Mouse (Mus musculus): ENCODE measurements around the gene Duoxa1. TPM values are rescaled to one million over a fixed set of nuclear protein-coding genes. Genes with fewer than 3 reads are reported as not detected.

The Duoxa1 gene
- polyA plus RNA-seq, 1 experiment from 2014 or later: not detected

DNA sequence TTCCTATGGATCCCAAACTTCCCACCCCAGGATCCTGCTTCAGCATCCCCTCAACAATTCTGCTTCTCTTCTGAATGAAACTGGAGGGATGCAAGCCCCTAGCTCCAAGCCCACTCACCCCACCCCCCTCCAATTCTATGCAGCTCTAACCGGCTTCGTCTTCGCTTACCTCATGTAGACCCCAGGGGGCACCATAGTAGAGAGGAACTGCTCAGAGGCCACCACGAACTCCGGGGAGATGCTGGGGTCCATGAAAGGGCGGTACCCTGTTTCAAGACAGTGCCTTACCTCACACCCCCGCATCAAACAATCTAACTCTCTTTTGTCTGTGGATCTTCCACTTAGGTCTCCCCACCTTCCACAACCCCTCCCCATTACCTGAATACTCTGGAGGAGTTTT lies 18.6 kb downstream of the Duoxa1 start:
- ATAC-seq (replicated peaks; ENCODE audit: insufficient number of reproducible peaks, insufficient read depth, low FRiP score, low read depth): no peak
- Histone ChIP-seq H3K9me3 (replicated peaks) (no peaks in the 10 kb centered on the region), H3K4me1 (replicated peaks) (peaks cover 23% of the 10 kb centered on the region), H3K36me3 (no peaks in the 10 kb centered on the region), H3K9ac (no peak overlapping the region), H3K27me3 (peaks cover 71% of the 10 kb centered on the region), H3K27ac (no peak overlapping the region), H3K4me3 (no peak overlapping the region), H3K4me2 (no peak overlapping the region)
- 7% methylated on average over 7 of the region's 7 CpGs for WGBS

- Histone ChIP-seq H3K36me3 (no peaks in the 10 kb centered on the region), H3K4me3 (no peak overlapping the region), H3K27ac (peak overlapping the region; percentile 46; the same call in 1 of the 2 replicates), H3K9ac (no peak overlapping the region), H3K4me2 (no peak overlapping the region), H3K4me1 (replicated peaks) (no peaks in the 10 kb centered on the region), H3K27me3 (peaks cover 12% of the 10 kb centered on the region; the same call in 1 of the 2 replicates), H3K9me3 (replicated peaks) (no peaks in the 10 kb centered on the region)
- whole genome bisulfite sequencing: 61% methylated on average over 7 of the region's 7 CpGs
- peak; percentile 81 for ATAC-seq (replicated peaks; ENCODE audit: insufficient number of reproducible peaks, insufficient read depth, low FRiP score, low read depth)
Observed at GRCm38 (mm10) chr2:122286137-122286536, 27.4 kb downstream of the Duoxa1 start.

GRCm38 (mm10) chr2:122284091-122284490 lies 29.4 kb downstream of the Duoxa1 start:
- H3K9me3 ChIP-seq (replicated peaks): no peaks in the 10 kb centered on the region
- H3K4me1 ChIP-seq (replicated peaks): no peaks in the 10 kb centered on the region
- WGBS: 74% methylated on average over 9 of the region's 9 CpGs
- H3K4me2 ChIP-seq: no peak overlapping the region
- H3K4me3 ChIP-seq: no peak overlapping the region
- H3K9ac ChIP-seq: no peak overlapping the region
- no peak overlapping the region for H3K27ac ChIP-seq
- H3K27me3 ChIP-seq: 0 out of 2 replicates have a peak, but pooled peaks cover 3% of the 10 kb centered on the region
- H3K36me3 ChIP-seq: no peaks in the 10 kb centered on the region
- no peak for ATAC-seq (replicated peaks; ENCODE audit: insufficient number of reproducible peaks, insufficient read depth, low FRiP score, low read depth)

- Histone ChIP-seq H3K9me3 (replicated peaks) (no peaks in the 10 kb centered on the region), H3K4me1 (replicated peaks) (no peaks in the 10 kb centered on the region), H3K4me3 (no peak overlapping the region), H3K27me3 (no peaks in the 10 kb centered on the region), H3K9ac (no peak overlapping the region), H3K4me2 (no peak overlapping the region), H3K27ac (no peak overlapping the region), H3K36me3 (no peaks in the 10 kb centered on the region)
- 80% methylated on average over 3 of the region's 3 CpGs for WGBS
- ATAC-seq (replicated peaks; ENCODE audit: insufficient number of reproducible peaks, insufficient read depth, low FRiP score, low read depth): no peak
Observed at GRCm38 (mm10) chr2:122278769-122279168, 34.8 kb downstream of the Duoxa1 start.

GRCm38 (mm10) chr2:122266407-122267193 lies 46.9 kb downstream of the Duoxa1 start:
- Histone ChIP-seq H3K4me1 (replicated peaks) (no peaks in the 10 kb centered on the region), H3K9ac (no peak overlapping the region), H3K4me2 (no peak overlapping the region), H3K27me3 (no peaks in the 10 kb centered on the region), H3K27ac (no peak overlapping the region), H3K4me3 (no peak overlapping the region), H3K9me3 (replicated peaks) (no peaks in the 10 kb centered on the region), H3K36me3 (peaks cover 7% of the 10 kb centered on the region; the same call in 1 of the 2 replicates)
- 82% methylated on average over 7 of the region's 7 CpGs for WGBS
- no peak for ATAC-seq (replicated peaks; ENCODE audit: insufficient number of reproducible peaks, insufficient read depth, low FRiP score, low read depth)

- no peaks in the 10 kb centered on the region for H3K4me1 ChIP-seq (replicated peaks)
- no peak overlapping the region for H3K9ac ChIP-seq
- no peak for ATAC-seq (replicated peaks; ENCODE audit: insufficient number of reproducible peaks, insufficient read depth, low FRiP score, low read depth)
- WGBS: 88% methylated on average over 3 of the region's 3 CpGs
- peaks cover 18% of the 10 kb centered on the region; the same call in 1 of the 2 replicates for H3K36me3 ChIP-seq
- H3K27ac ChIP-seq: no peak overlapping the region
- no peak overlapping the region for H3K4me3 ChIP-seq
- H3K9me3 ChIP-seq (replicated peaks): no peaks in the 10 kb centered on the region
- H3K27me3 ChIP-seq: no peaks in the 10 kb centered on the region
- H3K4me2 ChIP-seq: no peak overlapping the region
Observed at GRCm38 (mm10) chr2:122264690-122265089, 48.8 kb downstream of the Duoxa1 start.

DNA sequence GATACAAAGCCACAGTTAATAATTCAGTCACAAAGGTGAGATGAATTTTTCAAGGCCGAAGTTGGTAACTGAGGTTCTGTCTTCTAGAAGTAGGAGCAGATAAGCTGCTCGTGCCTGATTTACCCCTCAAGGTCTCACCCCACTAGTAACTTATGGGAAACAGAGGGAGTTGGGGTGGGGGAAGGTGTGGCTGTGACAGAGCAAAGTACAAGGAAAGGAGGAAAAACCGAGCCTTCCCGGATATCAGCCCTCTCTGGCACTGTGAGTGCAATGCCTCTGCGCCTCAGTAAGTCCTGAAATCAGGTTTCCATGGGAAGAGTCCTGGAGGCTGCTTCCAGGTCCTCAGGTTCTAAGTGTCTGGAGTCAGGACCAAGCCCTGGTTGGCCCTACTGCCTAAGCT lies 52.8 kb downstream of the Duoxa1 start:
- Histone ChIP-seq H3K4me3 (no peak overlapping the region), H3K4me1 (replicated peaks) (no peaks in the 10 kb centered on the region), H3K9ac (no peak overlapping the region), H3K27me3 (no peaks in the 10 kb centered on the region), H3K27ac (no peak overlapping the region), H3K4me2 (no peak overlapping the region), H3K9me3 (replicated peaks) (no peaks in the 10 kb centered on the region), H3K36me3 (peaks cover 18% of the 10 kb centered on the region; the same call in 1 of the 2 replicates)
- 80% methylated on average over 5 of the region's 5 CpGs for WGBS
- ATAC-seq (replicated peaks; ENCODE audit: insufficient number of reproducible peaks, insufficient read depth, low FRiP score, low read depth): no peak

GRCm38 (mm10) chr2:122255997-122256396 lies 57.5 kb downstream of the Duoxa1 start:
- Histone ChIP-seq H3K27ac (no peak overlapping the region), H3K4me3 (no peak overlapping the region), H3K27me3 (no peaks in the 10 kb centered on the region), H3K4me2 (no peak overlapping the region), H3K4me1 (replicated peaks) (no peaks in the 10 kb centered on the region), H3K36me3 (peaks cover 10% of the 10 kb centered on the region; the same call in 1 of the 2 replicates), H3K9ac (no peak overlapping the region), H3K9me3 (replicated peaks) (no peaks in the 10 kb centered on the region)
- no peak for ATAC-seq (replicated peaks; ENCODE audit: insufficient number of reproducible peaks, insufficient read depth, low FRiP score, low read depth)
- 92% methylated on average over 5 of the region's 5 CpGs for WGBS

Other genes with a start within 250 kb of the Duoxa1 start
- gene Spg11, start 195.3 kb downstream of the Duoxa1 start, polyA plus RNA-seq (2015; fragmentation: Nextera tagmentation; extraction: Ambion mirVana): 4.7 and 5.8 TPM in 2 replicates
- gene B2m, start 166.0 kb downstream of the Duoxa1 start, polyA plus RNA-seq (2015; fragmentation: Nextera tagmentation; extraction: Ambion mirVana): 260 and 322 TPM in 2 replicates
- gene Trim69, start 153.0 kb downstream of the Duoxa1 start, polyA plus RNA-seq (2015; fragmentation: Nextera tagmentation; extraction: Ambion mirVana): not detected in 2 replicates
- 0.05 and 0.10 TPM in 2 replicates for gene Patl2, start 127.5 kb downstream of the Duoxa1 start, polyA plus RNA-seq (2015; fragmentation: Nextera tagmentation; extraction: Ambion mirVana)
- gene Terb2, start 127.5 kb downstream of the Duoxa1 start, polyA plus RNA-seq (2015; fragmentation: Nextera tagmentation; extraction: Ambion mirVana): not detected in 2 replicates
- gene Sord, start 79.0 kb downstream of the Duoxa1 start, polyA plus RNA-seq (2015; fragmentation: Nextera tagmentation; extraction: Ambion mirVana): 56.4 TPM in 2 replicates
- gene Duox2, start 15.3 kb downstream of the Duoxa1 start, polyA plus RNA-seq (2015; fragmentation: Nextera tagmentation; extraction: Ambion mirVana): 0.05 and 0.13 TPM in 2 replicates
- gene Duoxa2, start 14.8 kb downstream of the Duoxa1 start, polyA plus RNA-seq (2015; fragmentation: Nextera tagmentation; extraction: Ambion mirVana): not detected in 2 replicates
- gene Duox1, start 1.9 kb upstream of the Duoxa1 start, polyA plus RNA-seq (2015; fragmentation: Nextera tagmentation; extraction: Ambion mirVana): 0.03 and 0.04 TPM in 2 replicates
- 2.0 and 2.7 TPM in 2 replicates for gene Shf, start 55.4 kb upstream of the Duoxa1 start, polyA plus RNA-seq (2015; fragmentation: Nextera tagmentation; extraction: Ambion mirVana)
- gene Slc28a2, start 112.7 kb upstream of the Duoxa1 start, polyA plus RNA-seq (2015; fragmentation: Nextera tagmentation; extraction: Ambion mirVana): 1.4 and 1.6 TPM in 2 replicates
- not detected in 2 replicates for gene Gm14085, start 171.2 kb upstream of the Duoxa1 start, polyA plus RNA-seq (2015; fragmentation: Nextera tagmentation; extraction: Ambion mirVana)